Mouse (Mus musculus) R1 (cell line): ENCODE results near the gene Rslcan18.
"Not testable (repeated sequence)": the region's sequence is repeated elsewhere in the genome, so short reads cannot be mapped to it uniquely, and the experiment has no call there.

Experiments used
- DNase-seq: peaks from one replicate; pipeline ENCODE4 v3.0.0-alpha.2; 2018; ENCODE audit warnings: low read depth, low spot score

Gene Rslcan18

DNA sequence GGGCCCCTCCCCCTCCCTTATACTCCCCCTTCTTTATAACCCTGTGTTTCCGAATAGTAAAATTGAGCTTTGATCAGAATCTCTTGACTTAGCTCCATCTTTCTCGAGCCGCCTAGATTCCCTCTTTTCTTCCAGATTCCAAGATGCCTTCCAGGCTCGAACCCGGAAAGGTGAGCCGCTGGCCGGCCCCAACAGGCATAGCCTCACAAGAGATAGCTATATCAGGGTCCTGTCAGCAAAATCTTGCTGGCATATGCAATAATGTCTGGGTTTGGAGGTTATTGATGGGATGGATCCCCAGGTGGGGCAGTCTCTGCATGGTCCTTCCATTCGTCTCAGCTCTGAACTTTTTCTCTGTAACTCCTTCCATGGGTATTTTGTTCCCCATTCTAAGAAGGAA, at the start of gene Rslcan18:
Rslcan18 (minus strand) TSS at position 101 of the 400 bp plus-strand sequence.
- not testable (repeated sequence) for DNase-seq

DNA sequence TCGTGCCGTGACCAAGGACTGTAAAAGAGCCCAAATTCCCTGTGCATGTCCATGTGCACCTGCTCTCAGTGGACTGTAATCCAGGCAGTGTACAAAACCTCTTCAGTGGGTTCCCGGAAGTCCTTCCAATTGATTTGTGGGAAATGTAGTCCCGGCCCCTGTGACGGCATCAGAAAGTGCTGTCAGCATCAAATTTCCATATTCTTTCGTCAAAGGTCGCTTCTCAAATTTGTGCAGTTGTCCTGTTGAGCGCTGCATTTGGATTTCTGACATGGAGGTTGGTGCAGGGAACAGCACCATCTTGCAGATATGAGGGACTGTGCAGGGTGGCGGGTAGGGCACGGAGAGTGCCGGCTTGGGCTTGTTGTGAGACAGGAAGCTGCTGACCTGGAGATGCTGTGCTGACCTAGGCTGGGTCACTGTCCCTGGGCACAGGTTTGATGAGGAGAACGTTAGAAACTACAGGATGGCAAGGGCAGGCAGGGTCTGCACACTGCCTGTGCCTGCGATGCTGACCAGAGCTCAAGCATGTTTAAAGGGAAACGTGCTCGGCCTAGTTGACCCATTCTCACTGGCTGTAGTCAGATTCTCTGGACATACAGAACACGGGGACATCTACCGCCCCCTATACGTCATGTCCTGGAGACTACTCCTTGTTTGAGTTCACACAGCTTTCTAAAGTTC, 12.1 kb upstream of the Rslcan18 start:
- DNase-seq, result peak; percentile 96

DNA sequence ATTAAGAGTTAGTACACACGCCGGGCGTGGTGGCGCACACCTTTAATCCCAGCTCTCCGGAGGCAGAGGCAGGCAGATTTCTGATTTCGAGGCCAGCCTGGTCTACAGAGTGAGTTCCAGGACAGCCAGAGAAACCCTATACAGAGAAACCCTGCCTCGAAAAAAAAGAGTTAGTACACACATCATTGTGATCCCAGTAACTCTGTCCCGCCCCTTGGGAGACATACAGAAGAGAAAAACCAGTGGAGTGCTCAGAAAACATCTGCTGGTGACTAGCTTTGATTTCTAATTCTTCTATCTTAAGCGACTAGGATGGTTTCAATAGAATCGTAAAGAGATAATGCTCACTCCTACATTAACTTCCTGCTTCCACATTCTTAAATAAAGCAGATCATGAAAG, 11.4 kb upstream of the Rslcan18 start:
- DNase-seq, result not testable (repeated sequence)

DNA sequence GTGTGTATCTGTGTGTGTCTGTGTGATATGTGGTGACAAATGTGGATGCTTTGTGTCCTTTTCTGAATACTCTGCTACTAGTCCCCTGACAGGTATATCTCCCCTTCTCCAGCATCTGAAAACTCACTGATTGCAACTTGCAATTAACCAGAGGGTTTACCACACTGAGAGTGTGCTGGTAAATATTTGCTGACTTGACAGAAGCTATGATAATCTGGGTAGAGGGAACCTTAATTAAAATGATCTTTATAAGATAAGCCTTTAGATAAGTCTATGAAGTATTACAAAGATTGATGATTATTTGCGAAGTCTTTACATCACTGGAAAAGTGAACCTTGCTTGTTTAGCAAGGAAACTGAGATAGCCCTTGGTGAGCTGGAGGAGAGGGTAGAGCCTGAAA, 8.4 kb upstream of the Rslcan18 start:
- DNase-seq, result no peak

DNA sequence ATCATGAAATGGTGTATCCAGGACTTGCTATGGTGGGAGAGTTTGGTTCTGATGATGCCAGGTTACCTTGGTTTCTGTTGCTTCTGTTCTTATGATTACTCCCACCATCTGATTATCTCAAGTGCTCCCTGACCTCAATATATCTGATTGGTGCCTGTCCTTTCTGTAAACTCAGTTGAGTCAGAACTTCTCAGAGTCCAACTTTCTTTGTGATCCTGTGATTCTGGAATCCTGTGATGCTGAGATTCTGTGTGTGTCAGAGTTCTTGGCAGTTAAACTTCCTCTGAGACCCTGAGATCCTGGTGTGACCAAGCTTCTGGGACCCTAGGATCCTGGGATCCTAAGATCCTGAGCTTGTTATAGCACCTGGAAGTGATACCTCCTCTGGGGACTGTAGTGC, 5.3 kb upstream of the Rslcan18 start, which contains the start of gene Zfp759:
Zfp759 (plus strand) TSS at position 301 of the 400 bp plus-strand sequence.
- DNase-seq, result not testable (repeated sequence)

DNA sequence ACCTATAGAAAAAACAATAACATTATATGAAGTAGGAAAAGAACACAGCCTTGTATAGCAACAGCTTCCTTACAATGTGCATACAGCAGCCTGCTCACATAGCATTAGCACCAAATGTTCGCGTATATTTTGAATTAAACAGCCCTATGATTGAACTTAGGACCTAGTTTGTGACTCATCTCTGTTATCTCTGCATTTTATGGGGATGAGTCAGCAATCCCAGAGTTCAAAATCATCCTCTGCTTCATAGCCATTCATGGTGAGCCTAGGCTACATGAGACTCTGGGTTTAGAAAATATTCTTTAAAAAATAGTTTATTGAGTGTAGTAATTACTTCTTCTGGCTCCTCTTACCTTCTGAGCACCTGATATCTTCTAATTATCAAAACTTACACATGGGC, 2.8 kb downstream of the Rslcan18 start:
- DNase-seq, result no peak

DNA sequence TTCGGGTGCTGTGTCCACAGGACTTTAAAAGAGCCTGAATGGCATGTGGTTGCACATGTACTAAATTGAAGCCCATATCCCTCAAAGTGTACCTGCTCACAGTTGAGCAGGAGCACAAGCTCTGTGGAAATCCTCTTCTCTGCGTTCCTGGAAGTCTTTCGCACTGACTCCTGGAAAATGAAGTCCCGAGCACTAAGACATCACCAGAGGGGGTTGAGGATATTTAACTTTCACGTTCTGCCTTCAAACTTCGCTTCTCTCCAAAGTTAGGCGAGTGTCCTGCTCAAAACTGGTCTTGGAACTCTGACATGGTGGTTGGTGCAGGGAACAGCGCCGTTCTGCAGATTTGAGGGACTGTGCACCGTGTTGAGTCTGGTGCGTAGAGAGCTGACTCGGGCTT, 4.0 kb downstream of the Rslcan18 start:
- DNase-seq, result peak; percentile 43

DNA sequence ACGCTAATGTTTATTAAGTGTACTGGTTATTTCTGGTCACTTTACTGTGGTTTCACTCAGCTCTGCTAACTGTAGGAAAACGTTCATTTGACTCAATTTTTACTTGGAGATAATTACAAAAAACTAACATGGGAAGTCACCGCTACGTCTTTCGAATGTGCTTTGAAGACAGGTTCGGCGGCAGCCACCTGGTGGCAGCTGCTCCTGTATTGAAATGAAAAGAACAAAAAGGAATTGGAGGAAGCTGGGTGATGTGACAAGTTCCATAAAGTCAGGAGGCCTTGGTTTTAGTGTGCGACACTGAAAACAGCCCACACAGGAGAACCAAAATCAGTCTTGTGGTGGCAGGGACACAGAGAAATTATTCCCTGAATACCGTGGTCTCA, 7.2 kb downstream of the Rslcan18 start:
- DNase-seq, result no peak

DNA sequence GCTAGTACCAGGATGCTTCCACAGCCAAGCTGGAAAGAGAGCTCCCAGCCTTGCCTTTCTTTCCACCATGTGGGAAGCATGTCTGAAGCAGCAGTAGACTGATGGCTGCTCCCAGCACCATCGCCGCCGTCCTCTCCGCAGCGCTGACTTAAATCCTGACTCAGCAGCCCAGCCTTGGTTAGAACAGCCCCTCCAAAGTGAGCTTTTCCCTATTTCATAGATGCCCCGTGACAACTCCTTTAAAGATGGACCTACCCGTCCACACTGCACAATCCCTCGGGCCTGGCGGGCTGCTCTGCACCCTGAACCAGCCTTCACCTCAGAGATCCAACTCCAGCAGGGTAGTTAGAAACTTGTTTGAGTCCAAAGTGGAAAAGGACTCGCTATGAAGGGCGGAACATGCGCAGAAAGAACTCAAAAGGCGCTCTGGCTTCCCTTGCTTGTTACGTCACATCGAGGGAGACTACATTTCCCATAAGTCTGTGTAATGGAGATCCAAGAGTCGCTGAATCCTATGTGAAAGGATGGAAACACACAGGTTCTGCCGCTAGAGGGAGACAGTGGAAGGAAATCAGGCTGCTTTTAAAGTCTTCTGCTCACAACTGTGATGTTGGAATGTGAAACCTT, 7.8 kb downstream of the Rslcan18 start, which contains the start of gene Gm28557:
Gm28557 (minus strand) TSS at position 411 of the 627 bp plus-strand sequence.
- DNase-seq, result peak; percentile 99

DNA sequence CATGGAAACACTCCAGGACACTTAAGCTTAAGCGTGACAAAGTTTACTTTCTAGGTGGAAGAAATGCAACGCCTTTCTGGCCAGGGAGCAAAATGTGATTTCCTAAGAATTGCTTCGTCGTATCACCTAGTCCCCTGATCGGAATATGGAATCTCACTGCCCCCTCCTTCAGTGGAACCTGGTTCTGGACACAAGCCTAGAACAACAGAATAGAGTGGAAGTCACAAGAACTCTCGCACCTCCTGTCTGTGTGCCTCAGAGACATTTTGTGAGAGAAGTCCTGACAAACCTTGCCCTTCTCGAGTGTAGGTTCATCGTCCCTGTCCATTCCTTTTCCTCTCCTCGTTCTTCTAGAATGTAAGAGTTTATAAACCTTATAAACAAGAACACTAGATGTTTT, 8.4 kb downstream of the Rslcan18 start:
- DNase-seq, result no peak

DNA sequence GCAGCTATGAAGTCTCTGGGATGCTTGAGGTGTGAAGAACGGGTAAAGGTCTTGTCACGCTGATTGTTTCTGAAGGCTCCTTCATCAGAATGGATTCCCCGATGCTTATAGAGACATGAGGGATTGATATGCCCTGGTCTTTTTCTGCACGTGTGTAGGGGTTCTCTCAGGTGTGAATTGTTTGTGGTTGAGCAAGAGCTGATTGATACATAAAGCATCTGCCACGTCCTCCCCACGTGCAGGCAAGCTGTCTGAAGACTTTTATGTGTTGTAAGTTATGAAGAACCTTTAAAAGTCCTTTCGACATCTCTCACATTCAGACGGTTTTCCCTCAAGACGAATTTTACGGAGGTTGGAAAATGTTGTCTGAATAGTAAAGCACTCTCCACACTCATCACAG, 18.2 kb downstream of the Rslcan18 start, which contains the start of gene Zfp708:
Zfp708 (minus strand) TSS at position 101 of the 400 bp plus-strand sequence.
- DNase-seq, result no peak

DNA sequence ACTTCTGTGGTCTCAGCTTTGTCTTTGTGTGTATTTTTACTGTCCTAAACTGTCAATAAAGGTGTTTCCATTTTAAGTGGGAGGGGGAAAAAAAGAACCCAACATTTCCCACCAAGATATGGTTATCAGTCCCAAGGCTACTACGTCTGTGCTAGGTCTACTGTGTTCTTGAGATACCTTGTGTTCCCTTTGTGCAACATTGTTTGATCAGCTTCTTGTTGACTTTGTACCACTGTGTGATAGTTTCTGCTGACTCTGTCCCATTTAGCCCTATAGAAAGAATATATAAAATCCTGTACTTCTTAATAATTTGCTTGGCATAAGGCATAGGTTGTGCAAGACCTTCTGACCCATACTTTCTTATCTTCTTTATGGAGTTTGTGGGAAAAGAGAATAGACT, 25.9 kb downstream of the Rslcan18 start:
- no peak for DNase-seq

DNA sequence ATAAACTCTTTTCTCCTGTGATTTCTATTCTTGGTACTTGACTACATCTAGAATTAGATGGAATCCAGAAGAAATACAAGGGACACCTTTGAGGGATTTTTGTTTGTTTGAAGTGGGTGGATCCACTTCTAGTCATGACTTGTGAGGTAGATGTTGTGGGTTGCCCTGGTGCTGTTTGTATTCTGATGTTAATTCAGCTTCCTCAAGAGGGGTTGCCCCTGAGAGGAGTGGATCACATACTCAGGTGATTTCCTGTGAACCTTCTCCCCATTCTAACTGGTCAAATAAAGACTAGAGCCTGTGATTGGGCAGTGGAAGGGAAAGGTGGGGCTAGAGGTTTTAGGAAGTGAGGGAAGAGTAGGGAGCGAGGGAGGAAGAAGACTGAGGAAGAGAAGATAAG, 34.1 kb downstream of the Rslcan18 start:
- DNase-seq, result peak; percentile 89

DNA sequence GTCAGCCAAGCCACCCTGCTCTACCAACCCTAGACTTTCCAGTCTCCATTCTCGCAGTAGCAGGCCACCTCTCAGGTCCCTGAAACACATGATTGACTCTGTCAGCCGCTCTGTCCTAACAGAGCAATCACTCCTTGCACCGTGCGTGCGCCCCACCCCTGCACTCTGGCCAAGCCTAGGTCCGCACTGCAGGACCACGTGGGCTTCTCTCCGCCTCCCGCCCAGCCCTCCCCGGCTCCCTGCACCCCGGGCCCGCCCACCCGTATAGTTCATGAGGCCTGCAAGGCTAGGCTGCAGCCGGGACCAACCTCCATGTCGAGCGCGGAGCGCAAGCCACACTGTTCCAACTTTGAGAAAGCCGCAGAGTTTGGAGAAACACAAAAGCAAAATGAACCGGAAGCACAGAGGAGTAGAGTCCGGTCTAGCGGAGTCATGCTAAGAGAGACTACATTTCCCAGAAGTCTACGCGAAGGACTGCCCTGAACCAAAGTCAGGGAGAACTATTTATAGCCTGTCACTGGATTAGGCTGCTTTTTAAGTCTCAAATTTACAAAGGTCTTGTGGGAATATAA, 34.8 kb downstream of the Rslcan18 start:
- peak; percentile 93 for DNase-seq

DNA sequence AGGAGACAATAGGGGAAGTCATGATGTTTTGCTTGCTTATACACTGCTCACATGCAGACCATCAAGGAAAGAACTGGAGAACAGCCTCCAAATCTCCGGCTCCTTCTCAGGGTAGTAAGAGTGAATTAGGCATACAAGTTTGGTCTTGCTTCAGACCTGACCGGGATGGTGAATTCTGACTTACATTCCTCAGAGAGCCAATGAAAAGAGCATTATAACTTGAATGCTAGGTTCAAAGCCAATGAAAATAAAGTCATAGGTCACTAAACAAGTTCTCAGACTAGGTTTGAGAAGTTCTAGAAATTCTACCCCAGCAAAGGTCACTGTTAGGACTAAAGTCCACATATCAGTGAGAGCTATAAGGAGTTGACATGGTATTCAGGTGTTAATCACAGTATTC, 38.8 kb downstream of the Rslcan18 start:
- DNase-seq, result no peak

DNA sequence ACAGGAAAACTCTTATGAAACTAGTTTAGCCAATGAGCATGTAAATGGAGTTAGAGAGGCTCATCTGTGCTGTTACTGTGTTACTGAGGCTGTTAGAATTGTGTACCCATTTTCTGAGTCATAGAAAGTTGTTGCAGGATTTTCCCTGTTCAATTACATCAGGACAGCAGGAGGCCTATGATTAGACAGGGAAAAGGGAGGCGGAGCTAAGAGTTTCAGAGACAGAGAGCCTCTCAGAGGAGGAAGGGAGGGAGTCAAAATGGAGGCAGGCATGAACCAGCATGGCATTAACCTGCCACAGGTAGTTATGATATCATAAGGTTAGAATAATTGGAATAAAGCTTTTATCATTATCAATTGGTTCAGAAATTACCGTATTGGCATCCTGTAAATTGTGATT, 43.3 kb downstream of the Rslcan18 start:
- DNase-seq, result peak; percentile 77

DNA sequence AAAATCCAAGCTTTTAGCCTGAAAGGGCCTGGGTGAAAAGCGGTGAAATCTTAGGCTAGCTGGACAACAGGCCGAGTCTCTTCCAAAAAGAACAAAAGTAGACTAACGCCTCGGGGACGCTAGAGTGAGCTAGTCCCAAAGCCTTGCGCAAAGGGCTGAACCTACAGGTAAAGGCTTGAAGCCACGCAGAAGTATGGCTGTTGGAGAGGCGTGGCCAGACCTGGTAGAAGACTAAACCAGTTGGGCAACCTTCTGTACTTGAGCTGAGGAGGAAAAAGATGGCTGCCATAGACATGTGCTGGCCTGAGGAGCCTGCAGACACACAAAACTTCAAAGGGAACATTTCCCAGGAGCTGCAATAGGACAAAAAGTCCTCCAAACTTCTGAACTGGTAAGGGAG, 50.7 kb downstream of the Rslcan18 start:
- DNase-seq, result peak; percentile 36

DNA sequence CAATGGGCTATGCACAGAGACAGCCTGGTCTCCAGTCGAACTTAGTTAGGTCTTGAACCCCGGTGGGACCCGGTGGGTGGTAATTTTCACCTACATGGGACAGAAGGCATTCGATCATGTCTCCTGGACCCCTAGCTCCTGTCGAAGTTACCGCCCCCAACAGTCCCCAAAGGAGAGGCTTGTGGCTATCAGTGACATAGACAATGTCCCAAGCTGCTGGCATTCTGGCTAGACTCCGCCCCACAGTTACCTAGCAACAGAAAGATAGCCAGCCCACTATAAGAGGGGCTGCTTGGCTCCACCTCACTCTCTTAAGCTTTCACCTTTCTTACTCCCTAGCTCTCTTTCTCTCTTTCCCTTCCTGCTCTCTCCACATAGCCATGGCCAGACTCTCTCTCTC, 53.6 kb downstream of the Rslcan18 start:
- peak; percentile 73 for DNase-seq

DNA sequence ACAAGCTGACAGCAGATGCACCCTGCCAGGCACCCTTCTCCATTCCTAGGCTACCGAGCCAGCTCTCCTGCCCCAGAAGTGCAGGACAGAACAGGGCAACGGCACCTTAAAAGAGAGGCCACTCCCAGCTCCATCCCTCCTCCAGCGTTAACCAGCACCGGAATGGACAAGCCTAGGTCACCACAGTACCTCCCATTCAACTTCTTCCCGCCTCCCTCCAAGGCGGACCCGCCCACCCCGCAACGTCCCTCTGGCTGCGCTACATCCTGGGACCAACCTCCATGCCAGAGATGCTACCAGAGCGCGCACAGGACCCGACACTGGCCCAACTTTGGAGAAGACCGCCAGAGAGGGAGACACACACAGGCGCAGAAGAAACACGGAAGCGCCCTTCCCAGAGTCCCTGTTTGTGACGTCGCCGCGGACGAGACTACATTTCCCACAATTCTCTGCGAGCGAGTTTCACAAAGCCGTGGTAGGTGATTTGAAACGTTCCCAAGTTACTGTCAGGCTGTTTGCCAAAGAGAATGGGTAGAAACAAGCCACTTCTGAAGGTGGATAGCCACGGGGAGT, 55.2 kb downstream of the Rslcan18 start, which contains the start of gene Zfp712:
Zfp712 (minus strand) TSS at position 385 of the 573 bp plus-strand sequence.
- DNase-seq, result peak; percentile 97

DNA sequence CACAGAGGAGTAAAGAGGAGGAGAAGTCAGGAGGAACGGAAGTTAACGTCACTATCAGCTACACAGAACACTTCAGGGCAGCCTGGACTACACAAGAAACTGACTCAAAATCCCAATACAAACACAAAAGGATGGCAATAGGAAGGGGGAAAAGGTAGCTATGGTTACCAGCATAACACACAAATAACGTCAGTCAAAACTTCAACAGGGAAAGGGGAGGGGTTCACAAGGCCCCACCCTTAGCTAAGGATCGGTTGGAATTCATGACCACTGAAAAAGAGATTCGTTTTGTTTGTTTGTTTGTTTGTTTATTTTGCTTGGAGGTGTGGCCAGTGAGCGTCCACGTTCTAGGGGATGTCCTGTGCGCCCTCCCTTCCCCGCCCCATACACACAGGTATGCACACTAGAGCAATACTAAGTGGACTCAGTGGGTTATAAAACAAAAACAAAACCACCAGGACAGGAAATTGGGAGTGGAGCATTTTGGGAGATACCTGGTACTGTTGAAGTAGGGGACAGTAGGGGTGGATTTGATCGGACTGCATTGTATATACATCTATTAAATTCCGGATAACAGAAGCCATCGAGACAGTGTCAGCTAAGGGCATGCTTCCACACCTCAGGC, 55.8 kb downstream of the Rslcan18 start:
- DNase-seq, result peak; percentile 61
